Mouse (Mus musculus) spleen, adult 2 months (tissue): ENCODE data around the gene Ece1.

Experiments
- CTCF ChIP-seq: fragments of 200-500 bp; IDR thresholded peaks from 2 replicates; pipeline ENCODE4 v1.5.1; 2011; ENCODE audit warnings: mild to moderate bottlenecking, inconsistent platforms; ENCODE audit not compliant: insufficient read depth, insufficient read length, insufficient replicate concordance; ENCODE audit errors: extremely low read depth
- POLR2A ChIP-seq: fragments of 200-500 bp; IDR thresholded peaks from 2 replicates; pipeline ENCODE4 v1.6.1; 2011; ENCODE audit warnings: low read depth, low read length, inconsistent platforms

DNA sequence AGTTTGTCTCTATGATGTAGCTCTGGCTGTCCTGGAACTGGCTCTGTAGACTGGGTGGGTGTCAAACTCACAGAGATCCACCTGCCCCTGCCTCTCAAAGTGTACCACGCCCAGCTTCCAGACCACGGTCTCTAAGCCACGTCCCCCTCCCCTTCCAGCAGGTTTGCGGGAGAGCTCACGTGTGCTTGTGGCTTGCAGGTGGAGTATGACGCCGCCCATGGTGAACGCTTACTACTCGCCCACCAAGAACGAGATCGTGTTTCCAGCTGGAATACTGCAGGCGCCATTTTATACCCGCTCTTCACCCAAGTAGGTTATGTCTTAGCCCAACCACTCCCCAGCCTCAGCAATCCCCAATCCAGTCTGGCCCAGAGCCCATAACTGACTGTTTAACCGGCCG is 94.2 kb downstream of the Ece1 start:
- TF ChIP-seq CTCF (no peak), POLR2A (no peak)
